Mouse (Mus musculus): ENCODE data around the gene Gm29666. TPM values are rescaled to one million over a fixed set of nuclear protein-coding genes. Genes with fewer than 3 reads are reported as not detected.

The Gm29666 gene
- polyA plus RNA-seq (2012; rRNA removed) (0.69 and 1.1 TPM in 2 replicates), polyA plus RNA-seq (2014; fragmentation: Nextera tagmentation; extraction: Ambion mirVana) (0.33 and 0.40 TPM in 2 replicates)

- ATAC-seq (ENCODE audit: low FRiP score, low read depth) (no peak), DNase-seq (ENCODE audit: low spot score) (no peak)
- Histone ChIP-seq H3K4me3 (replicated peaks; ENCODE audit: low read length) (no peak within 1 kb of the TSS), H3K9ac (ENCODE audit: low read depth, low read length, severe bottlenecking) (no peak within 1 kb of the TSS), H3K4me1 (ENCODE audit: control insufficient read depth, insufficient read depth, low read length) (peaks cover 7% of the 10 kb centered on the region; the same call in 1 of the 2 replicates), H3K27me3 (ENCODE audit: control insufficient read depth, insufficient read depth, low read length) (no peaks in the 10 kb centered on the region), H3K9me3 (ENCODE audit: control insufficient read depth, low read length) (no peaks in the 10 kb centered on the region), H3K27ac (replicated peaks; ENCODE audit: low read depth, low read length) (no peak within 1 kb of the TSS), H3K4me2 (replicated peaks; ENCODE audit: low read depth, low read length, severe bottlenecking) (no peak within 1 kb of the TSS), H3K36me3 (ENCODE audit: control insufficient read depth, insufficient read depth, low read length) (no peaks in the 10 kb centered on the region)
- 92% methylated on average over 3 of the region's 3 CpGs for WGBS
- TF ChIP-seq POLR2A (IDR thresholded peaks at IDR 0.05; ENCODE audit: borderline replicate concordance, extremely low read depth, insufficient read depth, insufficient read length), result no peak
Measured at GRCm38 (mm10) chr15:84919938-84920337, at the start of gene Gm29666. Gene Gm29666 (minus strand): TSS chr15:84920038.

GRCm38 (mm10) chr15:84968534-84968933, 48.7 kb upstream of the Gm29666 start:
- Histone ChIP-seq H3K27ac (replicated peaks; ENCODE audit: low read depth, low read length) (no peak overlapping the region), H3K27me3 (ENCODE audit: control insufficient read depth, insufficient read depth, low read length) (no peaks in the 10 kb centered on the region), H3K4me1 (ENCODE audit: control insufficient read depth, insufficient read depth, low read length) (no peaks in the 10 kb centered on the region), H3K9ac (ENCODE audit: low read depth, low read length, severe bottlenecking) (no peak overlapping the region), H3K36me3 (ENCODE audit: control insufficient read depth, insufficient read depth, low read length) (no peaks in the 10 kb centered on the region), H3K4me3 (replicated peaks; ENCODE audit: low read length) (no peak overlapping the region), H3K4me2 (replicated peaks; ENCODE audit: low read depth, low read length, severe bottlenecking) (no peak overlapping the region), H3K9me3 (ENCODE audit: control insufficient read depth, low read length) (no peaks in the 10 kb centered on the region)
- DNase-seq (ENCODE audit: low spot score) (no peak), ATAC-seq (ENCODE audit: low FRiP score, low read depth) (no peak)
- TF ChIP-seq POLR2A (IDR thresholded peaks at IDR 0.05; ENCODE audit: borderline replicate concordance, extremely low read depth, insufficient read depth, insufficient read length), result no peak
- 79% methylated on average over 4 of the region's 4 CpGs for WGBS

- no peak overlapping the region for H3K27ac ChIP-seq (replicated peaks; ENCODE audit: low read depth, low read length)
- no peak overlapping the region for H3K4me3 ChIP-seq (replicated peaks; ENCODE audit: low read length)
- no peak overlapping the region for H3K4me2 ChIP-seq (replicated peaks; ENCODE audit: low read depth, low read length, severe bottlenecking)
- no peaks in the 10 kb centered on the region for H3K9me3 ChIP-seq (ENCODE audit: control insufficient read depth, low read length)
- H3K27me3 ChIP-seq (ENCODE audit: control insufficient read depth, insufficient read depth, low read length), result no peaks in the 10 kb centered on the region
- TF ChIP-seq POLR2A (IDR thresholded peaks at IDR 0.05; ENCODE audit: borderline replicate concordance, extremely low read depth, insufficient read depth, insufficient read length), result no peak
- no peaks in the 10 kb centered on the region for H3K36me3 ChIP-seq (ENCODE audit: control insufficient read depth, insufficient read depth, low read length)
- H3K4me1 ChIP-seq (ENCODE audit: control insufficient read depth, insufficient read depth, low read length), result no peaks in the 10 kb centered on the region
- DNase-seq (ENCODE audit: low spot score) (peak; percentile 56), ATAC-seq (ENCODE audit: low FRiP score, low read depth) (no peak)
- WGBS, result 55% methylated on average over 7 of the region's 7 CpGs
- H3K9ac ChIP-seq (ENCODE audit: low read depth, low read length, severe bottlenecking), result no peak overlapping the region
Measured at GRCm38 (mm10) chr15:84965575-84966360, 45.9 kb upstream of the Gm29666 start.

- no peak overlapping the region for H3K9ac ChIP-seq (ENCODE audit: low read depth, low read length, severe bottlenecking)
- DNase-seq (ENCODE audit: low spot score) (no peak), ATAC-seq (ENCODE audit: low FRiP score, low read depth) (no peak)
- no peak overlapping the region for H3K4me3 ChIP-seq (replicated peaks; ENCODE audit: low read length)
- H3K4me1 ChIP-seq (ENCODE audit: control insufficient read depth, insufficient read depth, low read length), result no peaks in the 10 kb centered on the region
- H3K36me3 ChIP-seq (ENCODE audit: control insufficient read depth, insufficient read depth, low read length), result peaks cover 3% of the 10 kb centered on the region; the same call in 1 of the 2 replicates
- no peak overlapping the region for H3K4me2 ChIP-seq (replicated peaks; ENCODE audit: low read depth, low read length, severe bottlenecking)
- H3K27ac ChIP-seq (replicated peaks; ENCODE audit: low read depth, low read length), result no peak overlapping the region
- no peaks in the 10 kb centered on the region for H3K27me3 ChIP-seq (ENCODE audit: control insufficient read depth, insufficient read depth, low read length)
- 73% methylated on average over 5 of the region's 5 CpGs for WGBS
- H3K9me3 ChIP-seq (ENCODE audit: control insufficient read depth, low read length), result no peaks in the 10 kb centered on the region
- TF ChIP-seq POLR2A (IDR thresholded peaks at IDR 0.05; ENCODE audit: borderline replicate concordance, extremely low read depth, insufficient read depth, insufficient read length), result no peak
Measured at GRCm38 (mm10) chr15:84964771-84965170, 44.9 kb upstream of the Gm29666 start.

- no peak overlapping the region for H3K4me3 ChIP-seq (replicated peaks; ENCODE audit: low read length)
- DNase-seq (ENCODE audit: low spot score) (no peak), ATAC-seq (ENCODE audit: low FRiP score, low read depth) (no peak)
- H3K27ac ChIP-seq (replicated peaks; ENCODE audit: low read depth, low read length), result no peak overlapping the region
- 89% methylated on average over 2 of the region's 2 CpGs for whole genome bisulfite sequencing
- no peaks in the 10 kb centered on the region for H3K4me1 ChIP-seq (ENCODE audit: control insufficient read depth, insufficient read depth, low read length)
- no peak for TF ChIP-seq POLR2A (IDR thresholded peaks at IDR 0.05; ENCODE audit: borderline replicate concordance, extremely low read depth, insufficient read depth, insufficient read length)
- no peaks in the 10 kb centered on the region for H3K27me3 ChIP-seq (ENCODE audit: control insufficient read depth, insufficient read depth, low read length)
- H3K9me3 ChIP-seq (ENCODE audit: control insufficient read depth, low read length), result no peaks in the 10 kb centered on the region
- no peak overlapping the region for H3K4me2 ChIP-seq (replicated peaks; ENCODE audit: low read depth, low read length, severe bottlenecking)
- H3K36me3 ChIP-seq (ENCODE audit: control insufficient read depth, insufficient read depth, low read length), result peaks cover 13% of the 10 kb centered on the region; the same call in 1 of the 2 replicates
- no peak overlapping the region for H3K9ac ChIP-seq (ENCODE audit: low read depth, low read length, severe bottlenecking)
Measured at GRCm38 (mm10) chr15:84962518-84962917, 42.7 kb upstream of the Gm29666 start.

Data from limb, embryonic 14.5 days (tissue).